Mouse (Mus musculus): ENCODE data around the gene Ptprm.

Ptprm gene

GRCm38 (mm10) chr17:66671715-66672230 is 682.5 kb downstream of the Ptprm start:
- no peak for DNase-seq (ENCODE audit: low spot score)

GRCm38 (mm10) chr17:66671287-66671686 is 683.0 kb downstream of the Ptprm start:
- DNase-seq (ENCODE audit: low spot score), result no peak

- no peak for DNase-seq (ENCODE audit: low spot score)
Observed at GRCm38 (mm10) chr17:66665791-66666190, 688.5 kb downstream of the Ptprm start.

- no peak for DNase-seq (ENCODE audit: low spot score)
Observed at GRCm38 (mm10) chr17:66665201-66665756, 689.0 kb downstream of the Ptprm start.

GRCm38 (mm10) chr17:66664796-66665195 is 689.5 kb downstream of the Ptprm start:
- no peak for DNase-seq (ENCODE audit: low spot score)

GRCm38 (mm10) chr17:66659242-66659641 is 695.0 kb downstream of the Ptprm start:
- no peak for DNase-seq (ENCODE audit: low spot score)

- DNase-seq (ENCODE audit: low spot score), result no peak
Observed at GRCm38 (mm10) chr17:66637951-66638722, 716.1 kb downstream of the Ptprm start.

- no peak for DNase-seq (ENCODE audit: low spot score)
Observed at GRCm38 (mm10) chr17:66619996-66620656, 734.1 kb downstream of the Ptprm start.

- no peak for DNase-seq (ENCODE audit: low spot score)
Observed at GRCm38 (mm10) chr17:66619255-66619826, 734.9 kb downstream of the Ptprm start.

Data from ovary, postnatal 14 days (tissue).